In the genomic region with DNA sequence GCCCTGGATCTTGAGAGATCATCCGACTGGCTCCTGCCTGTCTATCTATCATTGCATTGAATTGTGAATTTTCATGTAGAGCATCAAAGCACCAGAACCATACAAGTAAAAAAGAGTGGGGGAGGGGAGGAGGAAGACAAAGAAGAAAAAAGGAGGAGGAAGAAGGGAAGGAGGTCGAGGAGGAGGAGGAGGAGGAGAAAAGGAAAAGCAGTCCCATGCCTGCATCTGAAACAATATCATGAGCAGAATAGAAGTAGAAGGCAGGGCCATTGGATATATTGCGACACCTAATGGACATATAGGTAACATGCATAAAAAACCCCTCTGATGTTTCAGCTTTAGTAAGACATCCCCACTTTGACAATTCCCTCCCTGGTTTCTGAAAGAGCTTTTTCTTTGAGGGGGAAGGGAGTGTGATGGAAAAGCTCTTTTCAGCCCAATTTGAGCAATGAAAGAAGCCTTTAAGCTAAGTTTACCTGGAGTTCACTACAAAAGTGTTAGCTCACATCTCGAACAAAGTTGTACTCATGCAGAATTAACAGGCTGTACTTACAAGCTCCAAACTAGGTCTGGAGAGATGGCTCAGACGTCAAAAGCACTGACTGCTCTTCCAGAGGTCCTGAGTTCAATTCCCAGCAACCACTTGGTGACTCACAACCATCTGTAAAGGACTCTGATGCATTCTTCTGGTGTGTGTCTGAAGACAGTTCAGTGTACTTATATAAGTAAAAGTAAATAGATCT, we compare ENCODE assay signal across 9 mouse cellular contexts. TPM values are rescaled to one million over a fixed set of nuclear protein-coding genes. Genes with fewer than 3 reads are reported as not detected.
DNase-seq lines count a peak whose midpoint lies in the region; ATAC-seq and TF ChIP-seq lines count a peak whose summit lies in the region.
"Had no signal": no experiment of that assay in that cellular context is flagged by ENCODE, and none has a peak within 500 bp of the region (broad histone marks: within the 10 kb centered on the region; RNA-seq: fewer than 3 reads in every experiment).

No protein-coding gene starts in this region.

- no peak overlapping the region for H3K9ac ChIP-seq in liver, embryonic 14.5 days (replicated peaks)

- H3K4me1 ChIP-seq in liver, embryonic 14.5 days (replicated peaks; ENCODE audit: control insufficient read depth in 2 of 2, insufficient read depth in 2 of 2, low read length in 1 of 2), result peaks cover 0 to 2% of the 10 kb centered on the region in 2 experiments; a peak in 2 of 4 replicates

- ATAC-seq in cerebellum, adult (ENCODE audit: insufficient number of reproducible peaks, low FRiP score, low TSS enrichment), result peak; percentile 46; the same call in 1 of the 2 replicates
- no peak for ATAC-seq in liver, embryonic 14.5 days (ENCODE audit: insufficient read depth)
- no peak for ATAC-seq in erythroid progenitor cell, adult 5-6 weeks (replicated peaks; ENCODE audit: low FRiP score, poor library complexity, severe bottlenecking)

- H3K27ac ChIP-seq in liver, embryonic 14.5 days, result no peak overlapping the region

- no peak overlapping the region for H3K4me3 ChIP-seq in liver, embryonic 14.5 days (ENCODE audit: insufficient read depth in 1 of 2, low read depth in 2 of 2, low read length in 2 of 2)

- no peaks in the 10 kb centered on the region for H3K36me3 ChIP-seq in liver, embryonic 14.5 days (replicated peaks; ENCODE audit: control insufficient read depth, insufficient read depth, low read depth)
- H3K36me3 ChIP-seq: kidney, embryonic 15.5 days had no signal

- H3K4me2 ChIP-seq in liver, embryonic 14.5 days (ENCODE audit: low read depth), result no peak overlapping the region

- DNase-seq in cerebellum, postnatal 4 days (ENCODE audit: low spot score in 2 of 2), result no peak
- no peak for DNase-seq in liver, embryonic 14.5 days (ENCODE audit: low read depth in 3 of 3, low spot score in 3 of 3)
- no peak for DNase-seq in liver
- DNase-seq in cerebellum, adult 11 months, result peak; percentile 12
- DNase-seq in mesoderm, embryonic 11.5 days (ENCODE audit: low read depth, low spot score), result peak; percentile 30
- no peak for DNase-seq in urinary bladder, postnatal 4 days (ENCODE audit: low spot score in 2 of 2)

- peak; percentile 72 for TF ChIP-seq CTCF in liver, embryonic 14.5 days (IDR thresholded peaks at IDR 0.05; ENCODE audit: low read depth)

- H3K9me3 ChIP-seq in liver, embryonic 14.5 days (ENCODE audit: control insufficient read depth, low read length), result no peaks in the 10 kb centered on the region
- H3K9me3 ChIP-seq: kidney, embryonic 15.5 days had no signal

- no peak for TF ChIP-seq EP300 in liver, embryonic 14.5 days (IDR thresholded peaks at IDR 0.05; ENCODE audit: low read depth)

- 29% methylated on average over 5 of the region's 5 CpGs for WGBS in liver, embryonic 14.5 days (ENCODE audit: insufficient replicate concordance)

- H3K27me3 ChIP-seq in liver, embryonic 14.5 days (ENCODE audit: control insufficient read depth, insufficient read depth, low read length), result no peaks in the 10 kb centered on the region
- H3K27me3 ChIP-seq: kidney, embryonic 15.5 days had no signal

RNA-seq across cellular contexts. Expression of a gene that starts 5.8 kb away (rescaled TPM):
- polyA plus RNA-seq in liver, embryonic 14.5 days (2012; rRNA removed), result not detected in 2 replicates
- polyA plus RNA-seq in liver, embryonic 14.5 days (2014; fragmentation: Nextera tagmentation; extraction: Ambion mirVana), result not detected in 2 replicates
- total RNA-seq in erythroid progenitor cell, adult 5-6 weeks (2015; ENCODE audit: low replicate concordance), result not detected in 2 replicates
- total RNA-seq in erythroid progenitor cell, adult 5-6 weeks (2017; ENCODE audit: low replicate concordance), result not detected in 2 replicates
- polyA plus RNA-seq: kidney, embryonic 15.5 days had no signal

Comparison
In these comparisons a context has a peak if more than half of its experiments do, and no peak if none do; other contexts are left out.
1. DNase-seq: peak in cerebellum, adult 11 months (single experiment) and mesoderm, embryonic 11.5 days (single experiment); none in cerebellum, postnatal 4 days (0 of 2), liver, embryonic 14.5 days (0 of 3), liver (single experiment) and urinary bladder, postnatal 4 days (0 of 2).